Mouse (Mus musculus) brain, embryonic 14.5 days (tissue): ENCODE measurements around the gene Epb41l2.

ENCODE experiments used
- CTCF ChIP-seq: fragments of 200-500 bp; IDR thresholded peaks from 2 replicates; pipeline ENCODE4 v1.5.1; 2012; ENCODE audit warnings: inconsistent platforms, mild to moderate bottlenecking, moderate library complexity, borderline replicate concordance; ENCODE audit not compliant: insufficient read depth, insufficient read length; ENCODE audit errors: extremely low read depth
- POLR2A ChIP-seq: fragments of 200-500 bp; IDR thresholded peaks from 2 replicates; pipeline ENCODE4 v1.6.1; 2012; ENCODE audit warnings: mild to moderate bottlenecking, inconsistent platforms, borderline replicate concordance; ENCODE audit not compliant: poor library complexity, insufficient read depth, insufficient read length, severe bottlenecking; ENCODE audit errors: extremely low read depth

DNA sequence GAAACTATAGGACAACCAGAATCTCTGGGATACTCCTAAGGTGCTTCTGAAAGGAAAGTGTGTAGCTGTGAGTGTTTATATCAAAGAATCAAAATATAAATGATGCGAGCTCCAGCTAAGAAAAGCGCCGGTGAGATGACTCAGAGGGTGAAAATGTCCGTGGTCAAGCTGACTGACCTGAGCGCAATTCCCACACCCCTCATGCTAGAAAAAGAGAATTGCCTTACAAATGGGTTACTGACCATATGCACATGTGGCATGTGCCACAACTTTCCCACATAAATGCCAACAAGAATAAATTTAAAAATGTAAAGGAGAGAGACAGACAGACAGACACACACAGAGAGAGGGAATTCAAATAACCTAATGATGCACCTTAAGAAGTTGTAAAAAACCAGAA lies 18.9 kb upstream of the Epb41l2 start:
- no peak for TF ChIP-seq POLR2A
- TF ChIP-seq CTCF: no peak
